ENCODE assay signal across 8 mouse cellular contexts in genomic region chr1:37299540-37300491, GRCm38 (mm10). TPM values are rescaled to one million over a fixed set of nuclear protein-coding genes. Genes with fewer than 3 reads are reported as not detected.
DNase-seq lines count a peak whose midpoint lies in the region; ATAC-seq lines count a peak whose summit lies in the region.

Gene Inpp4a (plus strand): TSS chr1:37299865.

- ATAC-seq in hematopoietic stem cell, adult 5-6 weeks (replicated peaks in 1 of 2; ENCODE audit: insufficient read depth in 1 of 2, low FRiP score in 2 of 2, low TSS enrichment in 1 of 2, low read depth in 1 of 2, poor library complexity in 2 of 2, severe bottlenecking in 2 of 2) = peak; percentile 65 to 87
- ATAC-seq in lung, embryonic 16.5 days (ENCODE audit: low read depth) = peak; percentile 90

- H3K9ac ChIP-seq in lung, embryonic 16.5 days (ENCODE audit: low read length) = peak within 1 kb of the TSS; percentile 85

- no peaks in the 10 kb centered on the region for H3K9me3 ChIP-seq in lung, embryonic 16.5 days (ENCODE audit: control insufficient read depth, low read length)

- H3K4me1 ChIP-seq in lung, embryonic 16.5 days (replicated peaks; ENCODE audit: control insufficient read depth, insufficient read depth, low read length) = peaks cover 6% of the 10 kb centered on the region

- peak; percentile 72 for DNase-seq in MEL-GATA-1-ER (ENCODE audit: extremely low read depth, low read depth)
- DNase-seq in cerebellum, adult 8-10 months = peak; percentile 96
- DNase-seq in forelimb bud, embryonic 11.5 days (ENCODE audit: low read depth, low spot score) = peak; percentile 93
- peak; percentile 32 for DNase-seq in layer of hippocampus, adult 9-10 months (ENCODE audit: low spot score)
- DNase-seq in ovary, postnatal 10 days (ENCODE audit: low spot score) = peak; percentile 87
- DNase-seq in thymus, postnatal 10 days (ENCODE audit: low spot score in 2 of 2) = peak; percentile 90 to 99

- no peaks in the 10 kb centered on the region for H3K36me3 ChIP-seq in lung, embryonic 16.5 days (ENCODE audit: control insufficient read depth, insufficient read depth, low read length)

- H3K27me3 ChIP-seq in lung, embryonic 16.5 days (ENCODE audit: control insufficient read depth, insufficient read depth, low read depth, low read length) = no peaks in the 10 kb centered on the region

- peak within 1 kb of the TSS; percentile 89 for H3K4me2 ChIP-seq in lung, embryonic 16.5 days (ENCODE audit: low read depth, low read length)

- WGBS in lung, embryonic 16.5 days = under 1% methylated on average over 72 of the region's 77 CpGs

- H3K27ac ChIP-seq in lung, embryonic 16.5 days (ENCODE audit: low read length) = peak within 1 kb of the TSS; percentile 40; the same call in 1 of the 2 replicates

- peak within 1 kb of the TSS; percentile 89 for H3K4me3 ChIP-seq in lung, embryonic 16.5 days (ENCODE audit: low read length)

RNA-seq across cellular contexts. Expression of gene Inpp4a, which starts in this region (rescaled TPM):
- 10.1 and 10.3 TPM in 2 replicates for total RNA-seq in hematopoietic stem cell, adult 5-6 weeks (2017)
- 13.3 and 13.9 TPM in 2 replicates for polyA plus RNA-seq in lung, embryonic 16.5 days (2015; fragmentation: Nextera tagmentation; extraction: Ambion mirVana)

Comparison
In these comparisons a context has a peak if more than half of its experiments do, and no peak if none do; other contexts are left out.
1. Peak in every context shown above with its lines: DNase-seq, ATAC-seq, H3K4me3 ChIP-seq and H3K27ac ChIP-seq.
2. DNase-seq: peak in every context shown above with its lines; median percentile 96 in cerebellum, adult 8-10 months; 94 in thymus, postnatal 10 days; 93 in forelimb bud, embryonic 11.5 days; 87 in ovary, postnatal 10 days; 72 in MEL-GATA-1-ER; 32 in layer of hippocampus, adult 9-10 months.